Mouse (Mus musculus) layer of hippocampus, adult 8-10 months (tissue): Measurements from ENCODE around the gene Cacna2d3. TPM values are rescaled to one million over a fixed set of nuclear protein-coding genes. Genes with fewer than 3 reads are reported as not detected.

Experiments used
- DNase-seq, 2 experiments: peaks; one replicate each; pipeline ENCODE4 v3.0.0; 2022; ENCODE audit warnings: low spot score in 2 of 2
- total RNA-seq, 4 experiments: library from RNA; stranded (reverse); gene quantifications; 2 replicates each; pipeline ENCODE4 v1.2.4; 2022

Gene Cacna2d3
- total RNA-seq, 4 experiments from 2014 or later = 95.3 to 105 (median 102) TPM

DNA sequence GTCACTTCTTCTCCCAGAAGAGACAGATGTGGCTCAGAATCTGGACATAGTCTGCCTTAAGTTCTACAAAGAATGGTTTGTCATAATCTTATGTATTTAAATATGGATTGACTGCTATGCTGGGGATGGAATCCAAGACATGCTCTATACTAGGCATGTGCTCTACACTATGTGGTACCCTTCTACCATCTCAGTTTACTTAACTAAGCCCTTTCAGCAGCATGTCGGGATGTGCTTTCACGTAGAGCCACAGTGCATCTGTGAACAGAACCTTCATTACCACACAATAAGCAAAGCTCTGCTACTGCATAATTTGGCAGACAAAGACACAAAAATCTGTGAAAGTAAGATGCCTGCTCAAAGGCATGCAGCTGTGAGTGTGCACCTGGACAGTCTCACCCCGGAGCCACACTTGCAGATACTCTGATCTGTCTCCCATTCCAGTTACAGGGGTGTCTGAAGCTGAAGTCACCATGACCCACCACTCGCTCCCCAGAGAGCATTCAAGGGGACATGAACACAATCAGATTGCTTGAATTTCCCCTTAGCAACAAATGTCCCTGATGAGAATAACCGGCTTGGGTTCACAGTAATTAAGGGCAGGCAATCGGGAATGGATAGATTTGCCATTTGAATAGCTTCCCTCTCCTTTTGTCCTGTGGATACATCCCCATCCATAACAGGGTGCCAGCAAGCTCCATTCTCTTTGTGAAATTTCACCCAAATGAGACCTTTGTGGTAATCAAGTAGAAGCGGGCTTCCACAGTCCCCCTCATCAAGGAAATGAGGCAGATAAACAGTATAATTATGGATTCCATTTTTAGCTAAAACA is 773.4 kb downstream of the Cacna2d3 start:
- no peak for DNase-seq

DNA sequence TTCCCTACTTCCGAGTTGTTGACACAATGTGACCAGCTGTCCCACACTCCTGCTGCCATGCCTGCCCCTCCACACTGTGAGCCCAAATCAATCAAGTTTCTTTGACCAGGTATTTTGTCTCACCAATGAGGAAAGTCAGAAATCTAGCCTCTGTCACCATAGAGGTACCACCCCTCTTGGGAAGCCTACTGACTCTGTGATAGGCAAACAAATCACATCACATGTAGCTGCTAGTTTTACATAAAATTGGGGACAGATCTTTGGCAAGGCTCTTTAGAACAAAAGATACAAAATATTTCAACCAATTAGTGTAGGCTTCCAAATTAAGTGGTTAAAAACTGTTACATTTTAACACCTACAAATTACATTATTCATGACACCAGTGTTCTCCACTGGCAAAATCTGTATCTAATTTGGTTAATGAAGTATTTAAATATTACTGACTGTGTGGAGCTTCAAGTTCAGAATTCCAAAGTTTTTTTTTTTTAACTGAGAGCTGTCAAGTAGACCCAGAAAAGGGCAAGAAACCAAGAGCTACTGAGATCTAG is 788.8 kb downstream of the Cacna2d3 start:
- no peak for DNase-seq

DNA sequence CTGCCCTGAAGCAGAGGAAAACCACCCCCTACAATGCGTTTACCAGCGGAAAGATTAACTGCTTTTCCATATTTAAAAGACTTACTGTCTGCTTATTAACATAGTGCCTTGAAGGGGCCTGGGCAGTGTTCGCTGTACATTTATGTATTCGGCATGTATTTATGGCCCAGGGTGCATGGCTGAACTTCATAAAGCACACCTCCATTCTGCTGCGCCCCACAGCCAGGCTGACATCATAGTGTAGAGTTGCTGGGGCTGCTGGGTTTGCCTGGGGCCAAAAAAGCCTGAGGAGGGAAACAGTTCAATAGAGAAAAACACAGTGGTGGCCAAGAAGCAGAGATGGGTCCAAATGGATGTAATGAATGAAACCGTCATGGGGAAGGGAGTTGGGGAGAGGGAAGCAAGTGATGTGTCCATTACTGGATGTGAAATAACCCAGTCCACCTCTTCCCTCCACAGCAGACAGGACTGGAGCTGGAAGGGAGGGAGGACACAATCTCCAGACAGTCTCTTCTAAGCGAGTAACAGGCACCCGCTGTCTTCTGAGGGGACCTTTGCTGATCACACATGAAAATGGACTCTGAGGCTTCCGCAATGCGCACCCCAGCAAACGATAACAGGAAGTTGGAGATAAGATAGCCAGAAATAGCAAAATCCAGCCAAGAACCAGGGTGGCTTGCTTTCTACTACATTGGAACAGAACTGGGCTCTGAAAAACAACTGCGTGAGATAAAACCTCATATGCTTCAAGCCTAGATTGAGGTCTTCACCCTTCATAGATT is 798.3 kb downstream of the Cacna2d3 start:
- DNase-seq = no peak

DNA sequence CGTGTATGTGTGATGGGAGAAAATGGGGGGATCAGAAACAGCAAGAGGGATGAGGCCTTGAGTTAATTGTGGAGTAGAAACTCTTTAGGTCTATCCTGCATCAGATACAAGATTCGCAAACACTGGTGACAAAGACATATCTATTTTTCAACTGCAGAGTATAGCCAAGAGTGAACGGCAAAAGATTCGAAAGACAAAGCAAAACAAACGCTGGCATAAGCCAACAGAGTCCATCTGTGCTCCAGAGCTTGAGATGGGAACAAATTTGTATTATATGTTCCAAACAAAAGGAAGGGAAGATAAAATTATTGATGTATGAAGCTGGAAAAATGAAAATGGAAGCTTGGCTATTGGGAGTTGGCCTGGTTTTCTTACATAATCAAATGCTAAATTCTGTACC is 802.8 kb downstream of the Cacna2d3 start:
- peak; percentile 44 to 53 for DNase-seq

GRCm38 (mm10) chr14:28915004-28915403 is 806.7 kb downstream of the Cacna2d3 start:
- DNase-seq = no peak

DNA sequence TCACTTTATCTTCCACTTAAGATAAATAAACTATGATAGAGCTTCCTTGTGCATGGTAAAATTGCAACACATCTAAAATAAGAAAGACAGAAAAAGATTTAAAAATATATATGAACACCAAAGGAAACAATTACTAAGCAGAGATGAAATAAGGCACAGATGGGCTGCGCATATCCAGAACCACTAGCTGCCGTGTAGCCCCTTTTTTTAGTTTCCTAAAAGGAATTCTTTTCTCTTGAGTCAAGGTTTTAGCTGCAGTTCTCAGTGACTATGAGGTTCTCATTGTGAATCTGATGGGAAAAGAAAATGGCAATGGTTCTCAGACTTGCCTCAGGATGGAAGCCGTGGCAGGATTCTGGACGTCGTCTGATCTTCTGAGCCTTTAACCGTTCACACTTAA is 814.0 kb downstream of the Cacna2d3 start:
- no peak for DNase-seq

DNA sequence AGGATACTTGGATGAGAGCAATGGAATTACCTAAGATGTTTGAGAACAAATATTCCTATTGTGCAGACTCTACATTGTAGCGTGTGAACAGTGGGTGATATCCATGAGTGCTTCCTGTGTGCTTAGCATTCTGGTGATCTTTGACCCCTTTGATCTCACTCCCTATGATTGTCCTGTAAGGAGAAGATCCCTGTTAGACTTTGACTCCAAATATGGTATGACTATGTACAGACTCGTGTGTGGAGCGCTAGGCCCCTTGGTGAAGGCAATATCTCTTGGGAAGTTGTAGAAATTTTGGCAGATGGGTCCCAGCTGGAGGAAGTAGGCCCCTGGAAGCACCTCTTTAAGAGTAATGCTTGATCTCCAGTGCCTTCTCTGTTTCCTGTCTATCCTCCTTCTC is 829.1 kb downstream of the Cacna2d3 start:
- no peak for DNase-seq

- no peak for DNase-seq
Observed at GRCm38 (mm10) chr14:28887373-28887772, 834.3 kb downstream of the Cacna2d3 start.

DNA sequence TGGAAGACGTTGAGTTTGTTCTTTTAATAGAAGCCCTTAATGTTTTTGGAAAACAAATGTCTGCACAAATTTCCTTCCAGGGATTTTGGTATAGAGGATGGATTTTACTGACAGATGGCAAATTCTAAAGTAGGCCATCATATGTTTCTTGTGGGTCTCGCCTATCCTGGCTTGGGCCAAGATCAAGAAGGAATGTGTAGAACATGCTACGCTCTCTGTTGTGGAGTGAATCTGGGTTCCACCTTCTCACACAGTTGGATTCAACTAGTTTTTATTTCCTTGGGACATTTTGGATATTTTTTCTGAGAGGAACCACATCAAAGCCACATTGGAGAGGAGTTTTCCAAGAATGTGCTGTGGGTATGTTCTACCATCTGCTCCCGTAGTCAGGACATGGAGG is 835.0 kb downstream of the Cacna2d3 start:
- no peak for DNase-seq

DNA sequence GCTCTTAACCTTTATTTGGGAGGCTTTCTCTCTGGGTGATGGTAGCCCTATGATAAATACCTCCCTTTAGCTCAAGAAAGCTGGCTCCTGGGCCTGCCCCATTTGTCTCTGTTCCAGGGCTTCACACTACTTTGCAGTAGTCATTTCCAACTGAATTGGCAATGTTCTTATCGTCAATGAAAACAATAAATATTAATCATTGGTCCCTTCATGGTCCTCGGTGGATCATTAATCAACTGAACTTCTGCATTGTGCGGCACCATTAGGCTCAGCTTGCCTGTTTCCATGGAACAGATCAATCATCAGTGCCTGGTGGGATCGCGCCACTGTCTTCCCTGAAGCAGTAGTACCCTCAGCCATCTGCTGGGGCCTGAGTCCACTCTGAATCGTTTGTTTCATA is 850.7 kb downstream of the Cacna2d3 start:
- no peak for DNase-seq

DNA sequence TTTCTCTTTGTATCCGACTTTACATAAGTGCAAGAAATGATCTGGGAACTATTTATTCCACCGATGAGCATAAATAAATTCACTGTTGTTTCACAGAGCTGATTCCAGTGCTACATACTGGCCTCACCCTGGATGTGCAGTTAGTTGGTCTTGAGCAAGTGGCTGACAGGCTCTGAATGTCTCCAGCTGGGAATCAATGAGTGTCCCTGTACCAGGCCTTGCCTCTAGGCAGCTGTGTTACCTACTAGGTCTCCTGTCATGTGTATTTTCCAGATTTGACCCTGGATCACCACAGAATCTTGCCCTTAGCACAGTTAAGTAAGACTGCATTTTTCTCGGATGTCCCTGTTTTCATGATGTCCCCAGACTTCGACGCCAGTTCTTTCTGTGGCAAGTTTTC is 851.3 kb downstream of the Cacna2d3 start:
- DNase-seq = no peak

- DNase-seq = no peak
Observed at GRCm38 (mm10) chr14:28864925-28865324, 856.7 kb downstream of the Cacna2d3 start.

GRCm38 (mm10) chr14:28861142-28861541 is 860.5 kb downstream of the Cacna2d3 start:
- peak in 1 of 2 experiments; percentile 6 for DNase-seq

Other genes starting within 250 kb of the Cacna2d3 start
- gene Selenok, start 246.4 kb upstream of the Cacna2d3 start, total RNA-seq = 100 to 1,000 TPM; 103 to 115 (median 108) TPM